Mouse (Mus musculus) WW6 (cell line): ENCODE measurements around the gene Nfib.

Experiments
- DNase-seq: peaks from one replicate; pipeline ENCODE4 v3.0.0-alpha.2; 2013; ENCODE audit warnings: low read depth, low spot score

Nfib gene

GRCm38 (mm10) chr4:82540466-82540990, 165.0 kb downstream of the Nfib start:
- no peak for DNase-seq

GRCm38 (mm10) chr4:82540048-82540410, 165.5 kb downstream of the Nfib start:
- no peak for DNase-seq

GRCm38 (mm10) chr4:82539406-82540047, 166.0 kb downstream of the Nfib start:
- no peak for DNase-seq

GRCm38 (mm10) chr4:82538815-82539214, 166.7 kb downstream of the Nfib start:
- DNase-seq: no peak

GRCm38 (mm10) chr4:82538069-82538811, 167.3 kb downstream of the Nfib start:
- DNase-seq: no peak

- DNase-seq: no peak
Observed at GRCm38 (mm10) chr4:82537279-82537967, 168.1 kb downstream of the Nfib start.

- no peak for DNase-seq
Observed at GRCm38 (mm10) chr4:82536435-82537278, 168.9 kb downstream of the Nfib start.

- DNase-seq: no peak
Observed at GRCm38 (mm10) chr4:82535606-82536434, 169.7 kb downstream of the Nfib start.

GRCm38 (mm10) chr4:82533231-82533630, 172.3 kb downstream of the Nfib start:
- no peak for DNase-seq

GRCm38 (mm10) chr4:82532443-82533191, 172.9 kb downstream of the Nfib start:
- no peak for DNase-seq

GRCm38 (mm10) chr4:82531977-82532376, 173.6 kb downstream of the Nfib start:
- no peak for DNase-seq

GRCm38 (mm10) chr4:82530875-82531353, 174.6 kb downstream of the Nfib start:
- no peak for DNase-seq

GRCm38 (mm10) chr4:82528978-82529377, 176.6 kb downstream of the Nfib start:
- no peak for DNase-seq

- DNase-seq: no peak
Observed at GRCm38 (mm10) chr4:82519935-82520334, 185.6 kb downstream of the Nfib start.

GRCm38 (mm10) chr4:82518132-82518531, 187.4 kb downstream of the Nfib start:
- DNase-seq: no peak

GRCm38 (mm10) chr4:82517311-82517710, 188.2 kb downstream of the Nfib start:
- DNase-seq: no peak

GRCm38 (mm10) chr4:82516211-82516795, 189.2 kb downstream of the Nfib start:
- no peak for DNase-seq

- DNase-seq: no peak
Observed at GRCm38 (mm10) chr4:82514921-82515320, 190.6 kb downstream of the Nfib start.

- DNase-seq: no peak
Observed at GRCm38 (mm10) chr4:82514373-82514772, 191.2 kb downstream of the Nfib start.

- no peak for DNase-seq
Observed at GRCm38 (mm10) chr4:82513426-82513750, 192.2 kb downstream of the Nfib start.
